Mouse (Mus musculus): Measurements from ENCODE around the gene Ctns. TPM values are rescaled to one million over a fixed set of nuclear protein-coding genes. Genes with fewer than 3 reads are reported as not detected.

Ctns gene
- polyA plus RNA-seq, 2 experiments, result 24.6 to 25.9 TPM

- H3K4me3 ChIP-seq (replicated peaks; ENCODE audit: low read length), result peak overlapping the region; percentile 66
- H3K36me3 ChIP-seq (ENCODE audit: control insufficient read depth, insufficient read depth, low read length), result 0 out of 2 replicates have a peak, but pooled peaks cover 3% of the 10 kb centered on the region
- DNase-seq (ENCODE audit: low spot score) (no peak), ATAC-seq (ENCODE audit: low FRiP score, low read depth) (no peak)
- H3K4me1 ChIP-seq (ENCODE audit: control insufficient read depth, insufficient read depth, low read length), result peaks cover 3% of the 10 kb centered on the region; the same call in 1 of the 2 replicates
- peak overlapping the region; percentile 93 for H3K4me2 ChIP-seq (replicated peaks; ENCODE audit: low read depth, low read length, severe bottlenecking)
- no peak overlapping the region for H3K27ac ChIP-seq (replicated peaks; ENCODE audit: low read depth, low read length)
- no peaks in the 10 kb centered on the region for H3K27me3 ChIP-seq (ENCODE audit: control insufficient read depth, insufficient read depth, low read length)
- H3K9me3 ChIP-seq (ENCODE audit: control insufficient read depth, low read length), result no peaks in the 10 kb centered on the region
- WGBS, result 9% methylated on average over 1 of the region's 1 CpGs
- peak overlapping the region; percentile 53 for H3K9ac ChIP-seq (ENCODE audit: low read depth, low read length, severe bottlenecking)
- TF ChIP-seq POLR2A (IDR thresholded peaks at IDR 0.05; ENCODE audit: borderline replicate concordance, extremely low read depth, insufficient read depth, insufficient read length), result no peak
Measured at GRCm38 (mm10) chr11:73198190-73198589, 652 bp downstream of the Ctns start.

- no peak overlapping the region for H3K4me2 ChIP-seq (replicated peaks; ENCODE audit: low read depth, low read length, severe bottlenecking)
- no peak overlapping the region for H3K9ac ChIP-seq (ENCODE audit: low read depth, low read length, severe bottlenecking)
- H3K9me3 ChIP-seq (ENCODE audit: control insufficient read depth, low read length), result no peaks in the 10 kb centered on the region
- ATAC-seq (ENCODE audit: low FRiP score, low read depth) (no peak), DNase-seq (ENCODE audit: low spot score) (no peak)
- 71% methylated on average over 2 of the region's 2 CpGs for WGBS
- no peak overlapping the region for H3K27ac ChIP-seq (replicated peaks; ENCODE audit: low read depth, low read length)
- no peak for TF ChIP-seq POLR2A (IDR thresholded peaks at IDR 0.05; ENCODE audit: borderline replicate concordance, extremely low read depth, insufficient read depth, insufficient read length)
- H3K4me3 ChIP-seq (replicated peaks; ENCODE audit: low read length), result no peak overlapping the region
- H3K27me3 ChIP-seq (ENCODE audit: control insufficient read depth, insufficient read depth, low read length), result no peaks in the 10 kb centered on the region
- peaks cover 9% of the 10 kb centered on the region for H3K36me3 ChIP-seq (ENCODE audit: control insufficient read depth, insufficient read depth, low read length)
- H3K4me1 ChIP-seq (ENCODE audit: control insufficient read depth, insufficient read depth, low read length), result peaks cover 3% of the 10 kb centered on the region; the same call in 1 of the 2 replicates
Measured at GRCm38 (mm10) chr11:73194444-73194843, 4.4 kb downstream of the Ctns start.

GRCm38 (mm10) chr11:73193047-73193446 lies 5.8 kb downstream of the Ctns start:
- Histone ChIP-seq H3K9me3 (ENCODE audit: control insufficient read depth, low read length) (no peaks in the 10 kb centered on the region), H3K27me3 (ENCODE audit: control insufficient read depth, insufficient read depth, low read length) (no peaks in the 10 kb centered on the region), H3K36me3 (ENCODE audit: control insufficient read depth, insufficient read depth, low read length) (peaks cover 15% of the 10 kb centered on the region), H3K27ac (replicated peaks; ENCODE audit: low read depth, low read length) (no peak overlapping the region), H3K4me2 (replicated peaks; ENCODE audit: low read depth, low read length, severe bottlenecking) (no peak overlapping the region), H3K4me1 (ENCODE audit: control insufficient read depth, insufficient read depth, low read length) (peaks cover 3% of the 10 kb centered on the region; the same call in 1 of the 2 replicates), H3K9ac (ENCODE audit: low read depth, low read length, severe bottlenecking) (no peak overlapping the region), H3K4me3 (replicated peaks; ENCODE audit: low read length) (no peak overlapping the region)
- no peak for ATAC-seq (ENCODE audit: low FRiP score, low read depth)
- TF ChIP-seq POLR2A (IDR thresholded peaks at IDR 0.05; ENCODE audit: borderline replicate concordance, extremely low read depth, insufficient read depth, insufficient read length), result no peak
- no peak for DNase-seq (ENCODE audit: low spot score)
- 79% methylated on average over 6 of the region's 6 CpGs for WGBS

- DNase-seq (ENCODE audit: low spot score) (no peak), ATAC-seq (ENCODE audit: low FRiP score, low read depth) (no peak)
- Histone ChIP-seq H3K9ac (ENCODE audit: low read depth, low read length, severe bottlenecking) (no peak overlapping the region), H3K4me1 (ENCODE audit: control insufficient read depth, insufficient read depth, low read length) (no peaks in the 10 kb centered on the region), H3K9me3 (ENCODE audit: control insufficient read depth, low read length) (no peaks in the 10 kb centered on the region), H3K27me3 (ENCODE audit: control insufficient read depth, insufficient read depth, low read length) (no peaks in the 10 kb centered on the region), H3K36me3 (ENCODE audit: control insufficient read depth, insufficient read depth, low read length) (peaks cover 57% of the 10 kb centered on the region), H3K27ac (replicated peaks; ENCODE audit: low read depth, low read length) (no peak overlapping the region), H3K4me2 (replicated peaks; ENCODE audit: low read depth, low read length, severe bottlenecking) (no peak overlapping the region), H3K4me3 (replicated peaks; ENCODE audit: low read length) (no peak overlapping the region)
- 86% methylated on average over 6 of the region's 6 CpGs for WGBS
- no peak for TF ChIP-seq POLR2A (IDR thresholded peaks at IDR 0.05; ENCODE audit: borderline replicate concordance, extremely low read depth, insufficient read depth, insufficient read length)
Measured at GRCm38 (mm10) chr11:73187231-73187630, 11.6 kb downstream of the Ctns start.

GRCm38 (mm10) chr11:73185872-73186615 lies 12.8 kb downstream of the Ctns start:
- 91% methylated on average over 10 of the region's 10 CpGs for WGBS
- no peak for ATAC-seq (ENCODE audit: low FRiP score, low read depth)
- Histone ChIP-seq H3K4me3 (replicated peaks; ENCODE audit: low read length) (no peak overlapping the region), H3K4me1 (ENCODE audit: control insufficient read depth, insufficient read depth, low read length) (no peaks in the 10 kb centered on the region), H3K27me3 (ENCODE audit: control insufficient read depth, insufficient read depth, low read length) (no peaks in the 10 kb centered on the region), H3K36me3 (ENCODE audit: control insufficient read depth, insufficient read depth, low read length) (peaks cover 55% of the 10 kb centered on the region), H3K27ac (replicated peaks; ENCODE audit: low read depth, low read length) (no peak overlapping the region), H3K9ac (ENCODE audit: low read depth, low read length, severe bottlenecking) (no peak overlapping the region), H3K9me3 (ENCODE audit: control insufficient read depth, low read length) (no peaks in the 10 kb centered on the region), H3K4me2 (replicated peaks; ENCODE audit: low read depth, low read length, severe bottlenecking) (no peak overlapping the region)
- no peak for DNase-seq (ENCODE audit: low spot score)
- TF ChIP-seq POLR2A (IDR thresholded peaks at IDR 0.05; ENCODE audit: borderline replicate concordance, extremely low read depth, insufficient read depth, insufficient read length), result no peak

All from limb, embryonic 14.5 days (tissue).